Mouse (Mus musculus) cerebellum, adult 2 months (tissue): Measurements from ENCODE around the gene Hhex. TPM values are rescaled to one million over a fixed set of nuclear protein-coding genes. Genes with fewer than 3 reads are reported as not detected.
A peak's percentile ranks its signal among the peaks of the same experiment; 100 is the strongest.

Source experiments
- DNase-seq, 2 experiments: peaks; one replicate each; pipeline ENCODE4 v3.0.0; 2021
- H3K27ac ChIP-seq: fragments of 200-500 bp; 2 replicates; pipeline ENCODE4 v1.5.1; 2012; ENCODE audit warnings: low read length, control low read depth, inconsistent platforms; ENCODE audit not compliant: insufficient read depth
- H3K27me3 ChIP-seq: fragments of 200-500 bp; 2 replicates; pipeline ENCODE4 v1.6.1; 2012; ENCODE audit warnings: inconsistent platforms, mild to moderate bottlenecking, low read length, moderate library complexity; ENCODE audit not compliant: control insufficient read depth, insufficient read depth
- H3K4me1 ChIP-seq: fragments of 200-500 bp; 2 replicates; pipeline ENCODE4 v1.6.1; 2011; ENCODE audit warnings: low read length; ENCODE audit not compliant: control insufficient read depth, insufficient read depth
- H3K4me3 ChIP-seq: fragments of 200-500 bp; replicated peaks from 2 replicates; pipeline ENCODE3; 2011; ENCODE audit warnings: mild to moderate bottlenecking, low read depth, low read length, control low read depth; ENCODE audit not compliant: insufficient read depth
- CTCF ChIP-seq: fragments of 200-500 bp; IDR thresholded peaks from 2 replicates; pipeline ENCODE4 v1.5.1; 2011; ENCODE audit warnings: low read depth, mild to moderate bottlenecking, control low read depth, low read length, moderate library complexity, borderline replicate concordance; ENCODE audit not compliant: insufficient read depth
- POLR2A ChIP-seq: fragments of 200-500 bp; IDR thresholded peaks from 2 replicates; pipeline ENCODE4 v1.6.1; 2011; ENCODE audit warnings: low read length, control low read depth, borderline replicate concordance; ENCODE audit not compliant: insufficient read depth
- WGBS: fragments of 180-500 bp; shearing (Covaris S2); methylation state at CpG from one replicate; pipeline ENCODE4 v1.1.7; 2018; 5-methylcytosine and 5-hydroxymethylcytosine counted together
- polyA plus RNA-seq: library from polyadenylated mRNA; depleted of rRNA; stranded (reverse); fragments of >200 nt; gene quantifications from 2 replicates; pipeline ENCODE4 v1.2.3, GENCODE M21; 2012; rRNA removed

Gene Hhex
- polyA plus RNA-seq: 1.7 and 1.9 TPM in 2 replicates

DNA sequence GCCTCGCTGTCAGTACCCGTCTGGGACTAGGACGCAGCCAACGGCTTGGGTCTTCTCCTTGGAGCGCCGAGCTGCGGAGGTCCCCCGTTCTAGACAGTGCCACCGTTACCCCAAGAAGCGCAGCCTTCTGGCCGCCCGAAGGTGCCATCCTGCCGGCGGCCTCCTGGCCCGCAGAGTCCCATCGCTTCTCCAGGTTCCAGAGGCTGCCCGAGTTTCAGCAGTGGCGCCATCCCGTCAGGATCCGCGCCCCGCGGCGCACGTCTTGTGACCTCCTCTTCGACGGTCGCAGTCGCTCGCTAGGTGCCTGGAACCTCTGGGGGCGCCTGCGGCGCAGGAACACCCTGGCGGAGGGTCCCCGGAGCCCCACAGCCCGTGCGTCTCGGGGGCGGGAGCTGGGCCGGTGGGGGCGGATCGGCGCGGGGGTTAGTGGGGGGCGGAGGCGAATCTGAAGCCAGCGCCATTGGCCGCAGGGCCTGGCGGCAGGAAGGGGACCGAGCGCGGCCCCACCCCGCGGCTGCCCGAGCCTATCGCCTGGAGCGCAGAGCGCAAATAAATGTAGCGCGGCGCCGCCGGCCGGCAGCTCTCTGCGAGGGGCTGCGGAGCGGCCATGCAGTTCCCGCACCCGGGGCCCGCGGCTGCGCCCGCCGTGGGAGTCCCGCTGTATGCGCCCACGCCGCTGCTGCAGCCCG lies at the start of gene Hhex:
TSS of gene Hhex (plus strand) at position 548 of the 689 bp plus-strand sequence.
- DNase-seq: peak in 1 of 2 experiments; percentile 16
- 1% methylated on average over 79 of the region's 79 CpGs for WGBS
- no peak for TF ChIP-seq CTCF
- TF ChIP-seq POLR2A: no peak
- peaks cover 10% of the 10 kb centered on the region; the same call in 1 of the 2 replicates for H3K27me3 ChIP-seq
- no peak within 1 kb of the TSS for H3K4me3 ChIP-seq
- no peak within 1 kb of the TSS for H3K27ac ChIP-seq
- no peaks in the 10 kb centered on the region for H3K4me1 ChIP-seq

DNA sequence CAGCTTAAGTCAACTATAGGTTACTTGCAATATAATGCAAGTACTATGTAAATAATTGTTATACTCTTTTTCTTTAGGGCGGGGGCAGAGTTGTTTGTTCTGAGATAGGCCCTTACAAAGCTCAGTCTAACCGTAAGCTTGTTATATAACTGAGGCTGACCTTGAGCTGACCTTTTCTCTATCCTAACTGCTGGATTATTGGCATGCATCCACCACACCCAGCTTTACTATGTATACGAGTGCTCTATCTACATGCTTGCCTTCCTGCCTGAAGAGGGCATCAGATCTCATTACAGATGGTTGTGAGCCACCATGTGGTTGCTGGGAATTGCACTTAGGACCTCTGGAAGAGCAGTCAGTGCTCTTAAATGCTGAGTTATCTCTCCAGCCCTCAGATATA lies 48.5 kb upstream of the Hhex start:
- H3K27ac ChIP-seq: no peak overlapping the region
- no peak overlapping the region for H3K4me3 ChIP-seq
- H3K27me3 ChIP-seq: no peaks in the 10 kb centered on the region
- no peak for TF ChIP-seq POLR2A
- TF ChIP-seq CTCF: no peak
- DNase-seq: no peak
- 70% methylated on average over 3 of the region's 3 CpGs for WGBS
- H3K4me1 ChIP-seq: no peaks in the 10 kb centered on the region

DNA sequence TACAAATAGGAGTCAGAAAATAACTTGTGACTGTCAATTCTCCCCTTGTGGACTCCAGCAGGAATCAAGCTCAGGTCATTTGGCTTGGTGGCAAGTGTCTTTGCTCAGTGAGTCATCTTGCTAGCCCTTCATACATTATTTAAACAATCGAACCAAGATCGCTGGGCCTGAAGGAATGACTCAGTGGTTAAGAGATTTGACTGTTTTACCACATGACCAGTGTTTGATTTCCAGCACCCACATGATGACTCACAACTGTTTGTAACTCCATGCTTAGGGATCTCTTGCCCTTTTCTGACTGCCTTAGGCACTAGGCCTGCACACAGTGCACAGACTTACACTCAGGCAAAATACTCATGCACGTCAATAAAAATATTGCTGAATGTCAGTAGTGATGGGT lies 42.7 kb upstream of the Hhex start:
- no peaks in the 10 kb centered on the region for H3K27me3 ChIP-seq
- WGBS: 96% methylated on average over 3 of the region's 3 CpGs
- TF ChIP-seq POLR2A (no peak), CTCF (no peak)

DNA sequence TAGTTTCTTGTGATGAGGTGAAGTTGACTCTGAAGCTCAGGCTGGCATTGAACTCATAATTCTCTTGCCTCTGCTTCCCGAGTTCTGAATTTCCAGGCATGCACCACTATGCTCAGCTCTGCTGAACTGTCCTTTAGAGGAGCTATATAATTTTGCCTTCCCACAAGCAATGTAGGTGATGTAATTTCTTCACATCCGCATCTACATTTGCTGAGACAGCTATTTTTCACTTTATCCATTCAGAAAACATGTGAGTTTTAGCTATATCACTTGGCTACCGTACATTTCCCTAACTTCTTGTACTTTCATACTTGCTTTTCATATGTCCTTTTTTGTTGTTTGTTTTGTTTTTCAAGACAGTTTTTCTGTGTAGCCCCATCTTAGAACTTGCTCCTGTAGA lies 38.3 kb upstream of the Hhex start:
- Histone ChIP-seq H3K27me3 (no peaks in the 10 kb centered on the region), H3K27ac (no peak overlapping the region), H3K4me3 (no peak overlapping the region), H3K4me1 (no peaks in the 10 kb centered on the region)
- TF ChIP-seq CTCF (no peak), POLR2A (no peak)
- 95% methylated on average over 3 of the region's 3 CpGs for WGBS
- DNase-seq: no peak

More for the DNA sequence above, 42.7 kb upstream of the Hhex start:
- H3K27ac ChIP-seq: no peak overlapping the region
- no peaks in the 10 kb centered on the region for H3K4me1 ChIP-seq
- DNase-seq: no peak
- H3K4me3 ChIP-seq: no peak overlapping the region

DNA sequence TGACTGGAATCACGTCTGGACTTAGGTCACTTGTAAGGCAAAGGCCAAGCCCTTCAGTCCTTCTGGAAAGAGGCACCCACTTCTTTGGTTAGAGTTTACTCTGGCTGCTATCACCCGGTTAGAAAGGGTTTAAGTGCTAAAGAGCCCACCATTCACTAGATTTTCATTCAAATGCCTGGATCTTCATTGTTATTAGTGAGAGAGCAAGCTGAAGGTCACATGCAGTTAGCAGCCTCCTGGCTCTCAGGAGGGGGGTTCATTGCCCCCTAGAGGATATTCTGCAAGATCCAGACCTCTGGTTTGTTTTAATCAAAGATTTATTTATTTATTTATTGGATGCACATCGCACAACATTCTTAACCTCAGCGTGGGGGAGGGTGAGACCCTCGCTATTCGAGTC lies 33.7 kb upstream of the Hhex start:
- Histone ChIP-seq H3K4me3 (no peak overlapping the region), H3K27ac (no peak overlapping the region), H3K27me3 (no peaks in the 10 kb centered on the region), H3K4me1 (no peaks in the 10 kb centered on the region)
- TF ChIP-seq POLR2A (no peak), CTCF (no peak)
- WGBS: 84% methylated on average over 6 of the region's 6 CpGs
- DNase-seq: no peak

DNA sequence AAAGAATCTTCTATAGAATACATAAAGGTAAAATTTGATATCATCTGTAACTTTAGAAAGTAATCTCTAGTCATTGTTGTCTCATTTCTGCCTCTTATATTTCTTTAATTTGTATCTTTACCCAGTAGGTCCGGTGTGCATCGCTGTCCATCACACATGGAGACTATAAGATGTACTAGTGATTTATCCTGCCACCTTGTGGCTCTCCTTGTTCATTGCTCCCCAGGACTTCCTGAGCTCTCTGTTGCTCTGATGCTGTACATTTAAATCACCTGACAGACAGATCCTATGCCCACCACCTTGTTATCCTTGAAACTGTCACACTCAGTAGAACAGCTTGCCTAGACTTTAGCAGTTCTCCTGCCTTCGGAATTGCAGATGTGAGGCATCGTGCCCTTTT lies 16.3 kb upstream of the Hhex start:
- Histone ChIP-seq H3K27ac (no peak overlapping the region), H3K27me3 (no peaks in the 10 kb centered on the region), H3K4me3 (no peak overlapping the region), H3K4me1 (no peaks in the 10 kb centered on the region)
- DNase-seq: peak; percentile 15 to 17
- TF ChIP-seq POLR2A: no peak
- TF ChIP-seq CTCF: peak; percentile 46; the same call in 1 of the 2 replicates
- WGBS: 78% methylated on average over 4 of the region's 4 CpGs

DNA sequence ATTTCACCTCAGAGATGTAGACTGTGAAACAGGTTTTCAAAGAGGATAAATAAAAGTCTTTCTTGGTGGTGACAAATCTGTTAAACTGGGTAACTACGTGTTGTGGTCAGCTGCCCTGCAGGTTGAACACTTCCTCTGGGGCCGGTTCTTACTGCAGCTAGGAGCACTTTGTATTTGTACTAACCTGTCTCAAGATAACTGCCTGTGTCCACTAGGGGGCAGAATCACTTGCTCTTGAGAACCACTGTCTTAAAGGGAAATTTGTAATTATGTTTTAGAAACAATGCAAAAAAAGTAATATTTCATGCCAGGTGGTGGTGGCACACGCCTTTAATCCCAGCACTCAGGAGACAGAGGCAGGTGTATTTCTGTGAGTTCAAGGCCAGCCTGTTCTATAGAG lies 15.0 kb upstream of the Hhex start:
- 41% methylated on average over 3 of the region's 3 CpGs for WGBS

DNA sequence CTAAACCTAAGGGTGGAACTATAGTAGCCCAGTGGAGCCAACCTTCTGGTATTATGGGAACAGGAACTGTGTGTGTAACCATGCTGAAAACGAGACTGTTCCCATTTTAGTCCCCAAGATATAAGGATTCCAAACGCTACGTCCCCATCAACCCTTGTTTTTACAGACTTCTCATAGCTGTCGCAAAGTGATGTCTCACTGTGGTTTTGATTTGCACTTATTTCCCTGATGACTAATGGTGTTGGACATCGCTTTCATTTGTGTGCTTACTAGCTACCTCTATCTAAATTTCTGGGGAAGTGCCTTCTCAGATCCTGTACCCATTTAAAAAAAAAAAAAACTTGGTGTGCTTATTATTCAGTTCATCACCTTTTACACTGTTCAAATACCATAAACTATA lies 6.0 kb upstream of the Hhex start:
- Histone ChIP-seq H3K27ac (no peak overlapping the region), H3K4me1 (no peaks in the 10 kb centered on the region), H3K4me3 (no peak overlapping the region), H3K27me3 (no peaks in the 10 kb centered on the region; the same call in 1 of the 2 replicates)
- DNase-seq: no peak
- 73% methylated on average over 5 of the region's 5 CpGs for WGBS
- no peak for TF ChIP-seq CTCF
- TF ChIP-seq POLR2A: no peak

More for the DNA sequence above, 15.0 kb upstream of the Hhex start:
- peak; percentile 13 to 20 for DNase-seq
- Histone ChIP-seq H3K4me1 (no peaks in the 10 kb centered on the region), H3K27me3 (no peaks in the 10 kb centered on the region), H3K27ac (no peak overlapping the region), H3K4me3 (no peak overlapping the region)
- no peak for TF ChIP-seq POLR2A
- no peak; the same call in 1 of the 2 replicates for TF ChIP-seq CTCF
